Mouse (Mus musculus): ENCODE measurements around the gene Il1rapl2. TPM values are rescaled to one million over a fixed set of nuclear protein-coding genes. Genes with fewer than 3 reads are reported as not detected.

The Il1rapl2 gene
- total and polyA plus RNA-seq, 3 experiments = not detected

GRCm38 (mm10) chrX:138505049-138505448 lies 934.6 kb downstream of the Il1rapl2 start:
- Histone ChIP-seq H3K4me3 (replicated peaks in 1 of 3; ENCODE audit: low read depth in 2 of 3, low read length in 2 of 3, poor library complexity in 1 of 3) (no peak overlapping the region), H3K4me2 (ENCODE audit: insufficient read depth, low read depth, poor library complexity, severe bottlenecking) (no peak overlapping the region), H3K79me2 (replicated peaks; ENCODE audit: control insufficient read depth, extremely low read depth, insufficient read depth, poor library complexity, severe bottlenecking) (no peaks in the 10 kb centered on the region), H3K27ac (ENCODE audit: insufficient read depth, low read depth) (no peak overlapping the region), H3K36me3 (replicated peaks in 1 of 2; ENCODE audit: control insufficient read depth in 1 of 2, insufficient read depth in 1 of 2, low read length in 1 of 2) (no peaks in the 10 kb centered on the region), H3K9me3 (replicated peaks; ENCODE audit: low read length) (no peaks in the 10 kb centered on the region), H3K27me3 (replicated peaks) (no peaks in the 10 kb centered on the region), H3K4me1 (ENCODE audit: control insufficient read depth in 1 of 2, insufficient read depth in 2 of 2) (no peaks in the 10 kb centered on the region), H3K9ac (ENCODE audit: insufficient read depth, low read depth) (no peak overlapping the region)
- TF ChIP-seq RAD21 (IDR thresholded peaks at IDR 0.05; ENCODE audit: low read depth, low read length) = no peak
- TF ChIP-seq ZC3H11A (IDR thresholded peaks at IDR 0.05; ENCODE audit: low read depth, low read length) = no peak
- no peak for TF ChIP-seq POLR2A (IDR thresholded peaks at IDR 0.05; ENCODE audit: low read depth, low read length)
- TF ChIP-seq JUND (conservative IDR thresholded peaks at IDR 0.05; ENCODE audit: low read depth, low read length) = no peak
- TF ChIP-seq MYC (IDR thresholded peaks at IDR 0.05; ENCODE audit: low read depth, low read length) = no peak
- no peak for TF ChIP-seq IRF4 (IDR thresholded peaks at IDR 0.05; ENCODE audit: low read depth, low read length)
- no peak for TF ChIP-seq ZNF384 (IDR thresholded peaks at IDR 0.05; ENCODE audit: low read depth, low read length)
- no peak for TF ChIP-seq BHLHE40 (IDR thresholded peaks at IDR 0.05; ENCODE audit: low read depth, low read length)
- no peak for TF ChIP-seq CHD2 (IDR thresholded peaks at IDR 0.05; ENCODE audit: low read length)
- TF ChIP-seq TCF12 (IDR thresholded peaks at IDR 0.05; ENCODE audit: low read depth, low read length) = no peak
- in situ Hi-C loops (cut with MboI; ENCODE audit: low pct_ligation_motif_present, low pct_unique_long_range_greater_than_20kb, low sequenced_read_pairs) (no loop called here), dilution Hi-C loops (cut with MboI; ENCODE audit: extremely low pct_ligation_motif_present, extremely low pct_unique_long_range_greater_than_20kb, low sequenced_read_pairs) (no loop called here)
- DNase-seq (ENCODE audit: extremely low read depth) = no peak

GRCm38 (mm10) chrX:138620106-138620505 lies 1049.7 kb downstream of the Il1rapl2 start:
- no peak overlapping the region for H3K4me3 ChIP-seq (replicated peaks in 1 of 3; ENCODE audit: low read depth in 2 of 3, low read length in 2 of 3, poor library complexity in 1 of 3)
- dilution Hi-C loops (cut with MboI; ENCODE audit: extremely low pct_ligation_motif_present, extremely low pct_unique_long_range_greater_than_20kb, low sequenced_read_pairs) (no loop called here), in situ Hi-C loops (cut with MboI; ENCODE audit: low pct_ligation_motif_present, low pct_unique_long_range_greater_than_20kb, low sequenced_read_pairs) (no loop called here)

GRCm38 (mm10) chrX:138625311-138625710 lies 1054.9 kb downstream of the Il1rapl2 start:
- Histone ChIP-seq H3K4me1 (ENCODE audit: control insufficient read depth in 1 of 2, insufficient read depth in 2 of 2) (no peaks in the 10 kb centered on the region), H3K9ac (ENCODE audit: insufficient read depth, low read depth) (no peak overlapping the region), H3K4me3 (replicated peaks in 1 of 3; ENCODE audit: low read depth in 2 of 3, low read length in 2 of 3, poor library complexity in 1 of 3) (no peak overlapping the region), H3K27ac (ENCODE audit: insufficient read depth, low read depth) (no peak overlapping the region), H3K36me3 (replicated peaks in 1 of 2; ENCODE audit: control insufficient read depth in 1 of 2, insufficient read depth in 1 of 2, low read length in 1 of 2) (no peaks in the 10 kb centered on the region), H3K9me3 (replicated peaks; ENCODE audit: low read length) (no peaks in the 10 kb centered on the region), H3K4me2 (ENCODE audit: insufficient read depth, low read depth, poor library complexity, severe bottlenecking) (no peak overlapping the region), H3K79me2 (replicated peaks; ENCODE audit: control insufficient read depth, extremely low read depth, insufficient read depth, poor library complexity, severe bottlenecking) (no peaks in the 10 kb centered on the region), H3K27me3 (replicated peaks) (no peaks in the 10 kb centered on the region)
- dilution Hi-C loops (cut with MboI; ENCODE audit: extremely low pct_ligation_motif_present, extremely low pct_unique_long_range_greater_than_20kb, low sequenced_read_pairs) (no loop called here), in situ Hi-C loops (cut with MboI; ENCODE audit: low pct_ligation_motif_present, low pct_unique_long_range_greater_than_20kb, low sequenced_read_pairs) (no loop called here)
- DNase-seq (ENCODE audit: extremely low read depth) = no peak
- TF ChIP-seq SIN3A (IDR thresholded peaks at IDR 0.05; ENCODE audit: low read length) (no peak), KAT2A (IDR thresholded peaks at IDR 0.05; ENCODE audit: insufficient replicate concordance, low read length) (no peak), ELF1 (IDR thresholded peaks at IDR 0.05; ENCODE audit: low read depth, low read length) (no peak), NELFE (IDR thresholded peaks at IDR 0.05; ENCODE audit: low read depth, low read length) (no peak), HCFC1 (IDR thresholded peaks at IDR 0.05; ENCODE audit: low read depth, low read length) (no peak), CTCF (conservative IDR thresholded peaks at IDR 0.05 in 1 of 2, IDR thresholded peaks at IDR 0.05 in 1 of 2; ENCODE audit: low read depth in 2 of 2, low read length in 2 of 2) (no peak), ZNF384 (IDR thresholded peaks at IDR 0.05; ENCODE audit: low read depth, low read length) (no peak)

More at GRCm38 (mm10) chrX:138620106-138620505, 1049.7 kb downstream of the Il1rapl2 start:
- no peak overlapping the region for H3K4me2 ChIP-seq (ENCODE audit: insufficient read depth, low read depth, poor library complexity, severe bottlenecking)
- peaks cover 2% of the 10 kb centered on the region for H3K9me3 ChIP-seq (replicated peaks; ENCODE audit: low read length)
- no peak overlapping the region for H3K27ac ChIP-seq (ENCODE audit: insufficient read depth, low read depth)
- no peaks in the 10 kb centered on the region for H3K27me3 ChIP-seq (replicated peaks)
- no peaks in the 10 kb centered on the region for H3K4me1 ChIP-seq (ENCODE audit: control insufficient read depth in 1 of 2, insufficient read depth in 2 of 2)
- H3K79me2 ChIP-seq (replicated peaks; ENCODE audit: control insufficient read depth, extremely low read depth, insufficient read depth, poor library complexity, severe bottlenecking) = no peaks in the 10 kb centered on the region
- DNase-seq (ENCODE audit: extremely low read depth) = no peak
- H3K9ac ChIP-seq (ENCODE audit: insufficient read depth, low read depth) = no peak overlapping the region
- TF ChIP-seq TBP (conservative IDR thresholded peaks at IDR 0.05; ENCODE audit: low read depth, low read length) (no peak), USF1 (IDR thresholded peaks at IDR 0.05; ENCODE audit: low read depth, low read length) (no peak), E2F4 (IDR thresholded peaks at IDR 0.05; ENCODE audit: insufficient replicate concordance, low read depth, low read length) (no peak), RAD21 (IDR thresholded peaks at IDR 0.05; ENCODE audit: low read depth, low read length) (no peak), NELFE (IDR thresholded peaks at IDR 0.05; ENCODE audit: low read depth, low read length) (no peak)
- no peaks in the 10 kb centered on the region for H3K36me3 ChIP-seq (replicated peaks in 1 of 2; ENCODE audit: control insufficient read depth in 1 of 2, insufficient read depth in 1 of 2, low read length in 1 of 2)

Data from CH12.LX (cell line).